ENCODE assay signal across 8 mouse cellular contexts in the genomic region with DNA sequence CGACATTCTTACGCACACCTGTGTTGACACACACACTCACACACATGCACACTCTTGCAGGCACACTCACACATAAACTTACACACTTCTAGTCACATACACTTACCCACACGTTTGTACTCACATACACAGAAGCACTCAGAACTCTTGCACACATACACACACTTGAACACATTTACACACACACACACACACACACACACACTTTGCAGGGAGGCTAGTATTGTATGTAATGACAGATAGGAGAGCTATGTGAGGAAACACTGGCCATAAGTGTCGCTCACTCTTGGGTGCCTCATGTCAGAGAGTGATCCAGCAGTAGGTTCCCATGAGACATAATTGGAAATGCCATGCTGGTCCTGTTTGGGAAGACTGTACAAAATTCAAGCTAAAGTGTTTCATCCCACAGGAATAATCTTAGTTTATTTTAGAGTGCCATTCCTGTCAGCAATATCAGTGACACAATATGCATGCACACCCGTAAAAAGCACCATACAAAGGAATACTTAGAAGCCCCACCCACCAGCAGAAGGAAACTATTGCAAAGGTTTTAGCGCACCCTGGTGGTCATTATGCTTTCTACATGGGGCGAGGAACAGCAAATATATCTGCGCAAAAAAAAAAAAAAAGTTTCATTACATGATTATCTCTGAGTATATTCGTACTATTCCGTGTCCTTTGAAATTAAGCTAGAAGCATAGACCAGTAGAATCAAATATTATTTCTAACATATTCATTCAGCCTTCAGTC.
DNase-seq lines count a peak whose midpoint lies in the region; ATAC-seq and TF ChIP-seq lines count a peak whose summit lies in the region.

No protein-coding gene starts in this region.

- no peak overlapping the region for H3K4me2 ChIP-seq in midbrain, postnatal 0 days (ENCODE audit: low read depth, low read length, poor library complexity, severe bottlenecking)

- no peaks in the 10 kb centered on the region for H3K9me3 ChIP-seq in midbrain, postnatal 0 days (ENCODE audit: low read length)

- intact Hi-C loops in left cerebral cortex, postnatal 4 days (cut with DNase I) = loop anchor here (5.0 to 10.0 kb wide), 2 partner anchors 142 to 720 kb away; no protein-coding TSS in a partner anchor

- no peak overlapping the region for H3K4me3 ChIP-seq in kidney, adult 2 months (ENCODE audit: insufficient read depth, low read depth, low read length)
- no peak overlapping the region for H3K4me3 ChIP-seq in midbrain, postnatal 0 days (ENCODE audit: low read depth, low read length)

- peak; percentile 65 for ATAC-seq in midbrain, postnatal 0 days (ENCODE audit: low FRiP score)

- H3K4me1 ChIP-seq in kidney, adult 2 months (ENCODE audit: control insufficient read depth, insufficient read depth, low read length) = peaks cover 4% of the 10 kb centered on the region; the same call in 1 of the 2 replicates
- H3K4me1 ChIP-seq in midbrain, postnatal 0 days (ENCODE audit: insufficient read depth, low read length) = no peaks in the 10 kb centered on the region

- peak; percentile 92 for DNase-seq in 416B (ENCODE audit: low read depth)
- peak; percentile 85 for DNase-seq in adrenal gland, postnatal 10 days
- peak; percentile 80 for DNase-seq in embryo, embryonic 9.5 days (ENCODE audit: extremely low spot score)
- DNase-seq in heart, adult 8-10 months (ENCODE audit: low spot score) = peak; percentile 83
- DNase-seq in kidney, adult 2 months = peak; percentile 84
- DNase-seq in left cerebral cortex, postnatal 4 days = peak; percentile 82
- peak; percentile 93 for DNase-seq in midbrain, postnatal 0 days (ENCODE audit: low spot score)
- peak; percentile 31 to 71 for DNase-seq in spleen, postnatal 14 days (ENCODE audit: low spot score in 2 of 2)

- no peak for TF ChIP-seq POLR2A in kidney, adult 2 months (IDR thresholded peaks at IDR 0.05; ENCODE audit: low read depth, low read length)

- H3K27me3 ChIP-seq in kidney, adult 2 months (replicated peaks; ENCODE audit: control insufficient read depth, insufficient read depth, low read length) = no peaks in the 10 kb centered on the region
- no peaks in the 10 kb centered on the region for H3K27me3 ChIP-seq in midbrain, postnatal 0 days (ENCODE audit: insufficient read depth, low read length)

- WGBS in kidney, adult 2 months = 37% methylated on average over 10 of the region's 10 CpGs
- WGBS in midbrain, postnatal 0 days = 34% methylated on average over 10 of the region's 10 CpGs

- no peaks in the 10 kb centered on the region for H3K36me3 ChIP-seq in kidney, adult 2 months (ENCODE audit: control insufficient read depth, insufficient read depth, low read length)
- H3K36me3 ChIP-seq in midbrain, postnatal 0 days (ENCODE audit: insufficient read depth, low read length) = no peaks in the 10 kb centered on the region

- H3K27ac ChIP-seq in kidney, adult 2 months (ENCODE audit: insufficient read depth, low read depth, low read length) = no peak overlapping the region
- H3K27ac ChIP-seq in midbrain, postnatal 0 days (ENCODE audit: low read depth, low read length) = no peak overlapping the region

- TF ChIP-seq CTCF in kidney, adult 2 months (conservative IDR thresholded peaks at IDR 0.05; ENCODE audit: insufficient read depth, insufficient read length, low read depth, low read length) = peak; percentile 54
- peak; percentile 91 for TF ChIP-seq CTCF in midbrain, postnatal 0 days (IDR thresholded peaks at IDR 0.05)

- H3K9ac ChIP-seq in midbrain, postnatal 0 days (replicated peaks; ENCODE audit: low read length, poor library complexity, severe bottlenecking) = no peak overlapping the region
